Mouse (Mus musculus) limb, embryonic 15.5 days (tissue): Measurements from ENCODE around the gene Ppp4r1. TPM values are rescaled to one million over a fixed set of nuclear protein-coding genes. Genes with fewer than 3 reads are reported as not detected.

Source experiments
- ATAC-seq: fragments of 200-750 bp; cut with Nextera tagmentation; 2 replicates; pipeline ENCODE4 v1.8.0; 2017; ENCODE audit warnings: low read depth, moderate TSS enrichment; ENCODE audit not compliant: insufficient number of reproducible peaks, low FRiP score, low TSS enrichment
- H3K27ac ChIP-seq: fragments of 300-500 bp; sonication (generic); 2 replicates; pipeline ENCODE4 v1.5.1; 2015; ENCODE audit warnings: moderate library complexity, mild to moderate bottlenecking, inconsistent platforms
- H3K27me3 ChIP-seq: fragments of 300-500 bp; sonication (generic); 2 replicates; pipeline ENCODE4 v1.6.1; 2015; ENCODE audit warnings: inconsistent platforms
- H3K36me3 ChIP-seq: fragments of 300-500 bp; sonication (generic); 2 replicates; pipeline ENCODE4 v1.6.1; 2015; ENCODE audit warnings: inconsistent platforms
- H3K4me1 ChIP-seq: fragments of 300-500 bp; sonication (generic); 2 replicates; pipeline ENCODE4 v1.6.1; 2015; ENCODE audit warnings: inconsistent platforms
- H3K4me2 ChIP-seq: fragments of 300-500 bp; sonication (generic); 2 replicates; pipeline ENCODE4 v1.6.1; 2015; ENCODE audit warnings: mild to moderate bottlenecking, inconsistent platforms
- H3K4me3 ChIP-seq: fragments of 300-500 bp; sonication (generic); 2 replicates; pipeline ENCODE4 v1.5.1; 2015; ENCODE audit warnings: mild to moderate bottlenecking, inconsistent platforms
- H3K9ac ChIP-seq: fragments of 300-500 bp; sonication (generic); 2 replicates; pipeline ENCODE4 v1.6.1; 2015; ENCODE audit warnings: inconsistent platforms
- H3K9me3 ChIP-seq: fragments of 300-500 bp; sonication (generic); 2 replicates; pipeline ENCODE4 v1.6.1; 2016; ENCODE audit warnings: inconsistent platforms
- WGBS: fragments of 180-500 bp; shearing (Covaris S2); methylation state at CpG from one replicate; pipeline ENCODE4 v1.1.7; 2015; 5-methylcytosine and 5-hydroxymethylcytosine counted together
- polyA plus RNA-seq: library from polyadenylated mRNA; unstranded; fragments of >200 nt; fragmentation: Nextera tagmentation; extraction: Ambion mirVana; gene quantifications from 2 replicates; pipeline ENCODE4 v1.2.1, GENCODE M21; 2015

Ppp4r1 gene
- polyA plus RNA-seq, 1 experiment from 2014 or later: 37.7 TPM

- H3K4me1 ChIP-seq: 0 out of 2 replicates have a peak, but pooled peaks cover 2% of the 10 kb centered on the region
- no peak for ATAC-seq
- no peak overlapping the region for H3K4me2 ChIP-seq
- H3K9me3 ChIP-seq: no peaks in the 10 kb centered on the region
- no peak overlapping the region for H3K27ac ChIP-seq
- no peaks in the 10 kb centered on the region for H3K27me3 ChIP-seq
- H3K36me3 ChIP-seq: peaks cover 80% of the 10 kb centered on the region
- no peak overlapping the region for H3K4me3 ChIP-seq
- no peak overlapping the region for H3K9ac ChIP-seq
- 85% methylated on average over 10 of the region's 10 CpGs for WGBS
Measured at GRCm38 (mm10) chr17:65842669-65843381, 60.5 kb downstream of the Ppp4r1 start.

DNA sequence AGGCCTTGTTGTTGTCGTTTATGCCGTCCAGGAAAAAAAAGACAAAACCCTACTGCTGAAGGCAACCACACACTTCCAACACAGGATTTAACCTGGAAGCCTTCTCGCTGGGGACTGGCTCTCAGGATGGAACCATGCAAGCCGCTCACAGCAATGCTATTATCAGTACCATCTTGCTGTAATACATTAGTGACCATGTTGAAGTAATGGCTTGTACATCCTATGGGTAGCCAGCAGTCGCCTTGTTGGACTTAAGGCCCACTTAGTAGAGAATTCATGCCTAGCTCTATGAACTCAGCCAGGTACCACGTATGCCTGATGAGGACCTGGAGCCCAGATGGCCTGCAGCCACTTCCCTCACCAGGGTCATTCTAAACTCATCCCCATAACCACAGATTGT lies 63.0 kb downstream of the Ppp4r1 start:
- WGBS: 84% methylated on average over 6 of the region's 6 CpGs
- no peak overlapping the region for H3K27ac ChIP-seq
- no peaks in the 10 kb centered on the region for H3K9me3 ChIP-seq
- peaks cover 73% of the 10 kb centered on the region for H3K36me3 ChIP-seq
- H3K27me3 ChIP-seq: no peaks in the 10 kb centered on the region
- 0 out of 2 replicates have a peak, but pooled peaks cover 2% of the 10 kb centered on the region for H3K4me1 ChIP-seq
- no peak overlapping the region for H3K4me2 ChIP-seq
- H3K4me3 ChIP-seq: no peak overlapping the region
- H3K9ac ChIP-seq: no peak overlapping the region
- no peak for ATAC-seq

DNA sequence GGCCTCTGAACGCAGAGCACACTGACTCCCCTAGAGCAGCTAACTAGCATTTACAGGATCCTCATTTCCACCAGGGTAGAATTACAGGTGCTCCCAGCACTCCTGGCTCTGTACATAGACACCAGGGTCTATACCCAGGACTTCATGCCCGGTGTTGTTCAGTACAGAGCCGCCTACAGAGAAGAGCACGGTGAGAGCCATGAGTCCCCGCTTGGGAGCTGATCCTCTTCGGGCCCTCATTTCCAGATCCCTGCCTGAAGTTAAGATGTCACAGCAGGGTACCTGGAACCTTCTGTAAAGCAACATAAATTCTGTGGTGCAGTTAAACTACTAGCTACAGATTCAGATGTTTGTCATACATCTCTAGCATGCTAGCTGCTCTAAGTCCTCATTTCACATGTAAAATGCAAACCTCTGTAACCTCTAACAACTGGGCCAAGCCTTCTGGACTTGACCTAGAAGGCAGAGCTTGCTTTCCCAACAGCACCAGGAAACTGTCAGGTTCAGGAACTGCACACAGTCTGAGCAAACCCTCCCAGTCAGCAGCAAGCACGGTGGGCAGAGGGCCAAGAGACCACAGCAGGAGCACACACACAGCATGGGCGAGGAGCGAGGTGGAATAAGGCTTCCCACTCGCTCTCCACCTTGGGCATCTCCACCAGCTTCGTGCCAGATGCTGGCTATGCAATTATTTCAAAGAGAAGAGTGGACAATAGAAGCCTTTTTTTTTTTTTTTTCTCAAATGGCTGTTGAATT lies 65.5 kb downstream of the Ppp4r1 start:
- 65% methylated on average over 11 of the region's 11 CpGs for WGBS
- Histone ChIP-seq H3K36me3 (peaks cover 74% of the 10 kb centered on the region), H3K27ac (no peak overlapping the region), H3K9ac (no peak overlapping the region), H3K4me1 (0 out of 2 replicates have a peak, but pooled peaks cover 2% of the 10 kb centered on the region), H3K4me2 (no peak overlapping the region), H3K4me3 (no peak overlapping the region), H3K9me3 (no peaks in the 10 kb centered on the region), H3K27me3 (no peaks in the 10 kb centered on the region)
- ATAC-seq: no peak

GRCm38 (mm10) chr17:65850487-65850886 lies 68.1 kb downstream of the Ppp4r1 start:
- no peak for ATAC-seq
- Histone ChIP-seq H3K4me1 (no peaks in the 10 kb centered on the region), H3K9me3 (no peaks in the 10 kb centered on the region), H3K4me2 (no peak overlapping the region), H3K27ac (no peak overlapping the region), H3K36me3 (peaks cover 77% of the 10 kb centered on the region), H3K4me3 (no peak overlapping the region), H3K27me3 (no peaks in the 10 kb centered on the region), H3K9ac (no peak overlapping the region)
- WGBS: 94% methylated on average over 17 of the region's 17 CpGs

- peaks cover 80% of the 10 kb centered on the region for H3K36me3 ChIP-seq
- H3K27me3 ChIP-seq: no peaks in the 10 kb centered on the region
- no peak overlapping the region for H3K27ac ChIP-seq
- H3K9ac ChIP-seq: no peak overlapping the region
- H3K4me2 ChIP-seq: no peak overlapping the region
- 89% methylated on average over 6 of the region's 6 CpGs for WGBS
- no peak overlapping the region for H3K4me3 ChIP-seq
- no peaks in the 10 kb centered on the region for H3K9me3 ChIP-seq
- no peaks in the 10 kb centered on the region for H3K4me1 ChIP-seq
- no peak for ATAC-seq
Measured at GRCm38 (mm10) chr17:65851749-65852148, 69.4 kb downstream of the Ppp4r1 start.

DNA sequence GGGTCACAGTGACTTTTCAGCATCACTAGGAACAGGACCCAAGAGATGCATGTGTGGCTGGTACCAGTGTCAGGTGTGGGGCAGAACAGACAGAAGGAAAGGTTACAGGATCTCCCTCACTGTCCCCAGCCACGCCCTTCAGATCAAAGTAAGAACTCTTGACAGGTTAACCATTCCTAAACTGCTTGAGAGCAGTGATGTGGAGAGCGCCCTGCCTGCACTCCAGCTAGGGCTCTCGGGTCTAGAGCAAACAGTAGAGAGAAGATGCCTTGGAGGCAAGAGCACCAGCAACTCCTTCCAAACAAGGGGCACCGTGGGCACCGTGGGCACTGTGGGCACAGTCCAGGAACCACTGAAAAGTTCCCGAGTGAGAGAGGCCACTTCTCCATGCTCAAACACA lies 71.0 kb downstream of the Ppp4r1 start:
- Histone ChIP-seq H3K4me1 (no peaks in the 10 kb centered on the region), H3K9me3 (no peaks in the 10 kb centered on the region), H3K27ac (no peak overlapping the region), H3K36me3 (peaks cover 92% of the 10 kb centered on the region), H3K4me2 (no peak overlapping the region), H3K4me3 (no peak overlapping the region), H3K27me3 (no peaks in the 10 kb centered on the region), H3K9ac (no peak overlapping the region)
- ATAC-seq: no peak
- 86% methylated on average over 6 of the region's 6 CpGs for WGBS

- no peaks in the 10 kb centered on the region for H3K4me1 ChIP-seq
- H3K36me3 ChIP-seq: peaks cover 93% of the 10 kb centered on the region
- H3K4me2 ChIP-seq: no peak overlapping the region
- no peak for ATAC-seq
- no peak overlapping the region for H3K4me3 ChIP-seq
- WGBS: 89% methylated on average over 4 of the region's 4 CpGs
- no peaks in the 10 kb centered on the region for H3K9me3 ChIP-seq
- no peak overlapping the region for H3K9ac ChIP-seq
- no peak overlapping the region for H3K27ac ChIP-seq
- no peaks in the 10 kb centered on the region for H3K27me3 ChIP-seq
Measured at GRCm38 (mm10) chr17:65854006-65854405, 71.6 kb downstream of the Ppp4r1 start.

GRCm38 (mm10) chr17:65857617-65858016 lies 75.2 kb downstream of the Ppp4r1 start:
- Histone ChIP-seq H3K9me3 (no peaks in the 10 kb centered on the region), H3K4me1 (no peaks in the 10 kb centered on the region), H3K36me3 (peaks cover 71% of the 10 kb centered on the region), H3K4me3 (no peak overlapping the region), H3K27me3 (no peaks in the 10 kb centered on the region), H3K9ac (no peak overlapping the region), H3K27ac (no peak overlapping the region), H3K4me2 (no peak overlapping the region)
- 84% methylated on average over 4 of the region's 4 CpGs for WGBS
- ATAC-seq: no peak

DNA sequence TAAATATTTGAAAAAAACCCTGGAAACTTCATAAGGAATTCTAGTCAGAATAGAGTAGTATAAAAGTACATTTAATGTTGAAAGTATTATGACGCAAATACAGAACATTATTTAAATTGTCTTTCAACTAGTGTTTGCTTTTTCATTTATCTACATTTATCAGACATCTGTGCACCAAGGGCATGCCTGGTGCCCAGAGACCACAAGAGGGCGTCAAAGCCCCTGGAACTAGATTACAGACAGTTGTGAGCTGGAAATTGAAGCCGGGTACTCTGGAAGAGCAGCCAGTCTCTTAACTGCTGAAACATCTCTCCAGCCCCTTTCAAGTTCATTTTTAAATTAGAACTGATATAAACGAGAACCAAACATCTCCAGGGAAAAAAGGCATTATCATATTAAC lies 80.2 kb downstream of the Ppp4r1 start:
- 54% methylated on average over 4 of the region's 4 CpGs for WGBS
- Histone ChIP-seq H3K4me1 (no peaks in the 10 kb centered on the region), H3K4me2 (no peak overlapping the region), H3K9me3 (no peaks in the 10 kb centered on the region), H3K27ac (no peak overlapping the region), H3K27me3 (no peaks in the 10 kb centered on the region), H3K36me3 (peaks cover 53% of the 10 kb centered on the region), H3K9ac (no peak overlapping the region), H3K4me3 (no peak overlapping the region)
- no peak for ATAC-seq

GRCm38 (mm10) chr17:65863830-65864229 lies 81.5 kb downstream of the Ppp4r1 start:
- Histone ChIP-seq H3K9ac (no peak overlapping the region), H3K27ac (no peak overlapping the region), H3K4me2 (no peak overlapping the region), H3K36me3 (peaks cover 47% of the 10 kb centered on the region), H3K4me1 (no peaks in the 10 kb centered on the region), H3K9me3 (no peaks in the 10 kb centered on the region), H3K4me3 (no peak overlapping the region), H3K27me3 (no peaks in the 10 kb centered on the region)
- WGBS: 93% methylated on average over 12 of the region's 12 CpGs
- no peak for ATAC-seq

GRCm38 (mm10) chr17:65864742-65865141 lies 82.4 kb downstream of the Ppp4r1 start:
- H3K36me3 ChIP-seq: peaks cover 41% of the 10 kb centered on the region
- 32% methylated on average over 4 of the region's 4 CpGs for WGBS

DNA sequence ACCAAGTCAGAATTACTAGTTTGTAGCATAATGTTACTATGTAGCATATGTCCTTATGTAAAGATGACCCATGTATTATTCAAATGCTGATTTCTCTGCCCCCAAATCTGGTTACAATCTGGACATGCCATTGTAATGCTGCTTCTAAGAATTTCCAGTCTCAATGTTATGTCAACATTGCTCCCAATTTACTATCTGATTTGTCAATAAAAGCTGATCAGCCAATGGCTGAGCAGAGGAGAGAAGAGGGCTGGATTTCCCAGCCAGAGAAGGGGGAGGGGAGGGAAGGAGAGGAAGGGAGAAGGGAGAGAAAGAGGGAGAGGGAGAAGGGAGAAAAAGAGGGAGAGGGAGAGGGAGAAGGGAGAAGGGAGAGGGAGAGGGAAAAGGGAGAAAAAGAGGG lies 82.9 kb downstream of the Ppp4r1 start:
- Histone ChIP-seq H3K9ac (no peak overlapping the region), H3K4me2 (no peak overlapping the region), H3K36me3 (peaks cover 40% of the 10 kb centered on the region), H3K9me3 (no peaks in the 10 kb centered on the region), H3K4me1 (no peaks in the 10 kb centered on the region), H3K27me3 (no peaks in the 10 kb centered on the region), H3K27ac (no peak overlapping the region), H3K4me3 (no peak overlapping the region)
- no peak for ATAC-seq

More at GRCm38 (mm10) chr17:65864742-65865141, 82.4 kb downstream of the Ppp4r1 start:
- H3K9me3 ChIP-seq: no peaks in the 10 kb centered on the region
- H3K4me3 ChIP-seq: no peak overlapping the region
- no peak for ATAC-seq
- H3K27ac ChIP-seq: no peak overlapping the region
- no peak overlapping the region for H3K9ac ChIP-seq
- H3K4me2 ChIP-seq: no peak overlapping the region
- H3K27me3 ChIP-seq: no peaks in the 10 kb centered on the region
- no peaks in the 10 kb centered on the region for H3K4me1 ChIP-seq
